Mouse (Mus musculus) heart, embryonic 10.5 days (tissue): ENCODE data around the gene Uncx. TPM values are rescaled to one million over a fixed set of nuclear protein-coding genes. Genes with fewer than 3 reads are reported as not detected.

ENCODE experiments used
- DNase-seq: peaks from one replicate; pipeline ENCODE4 v3.0.0-alpha.2; 2017; ENCODE audit warnings: low spot score
- H3K27ac ChIP-seq: fragments of 300-500 bp; sonication (generic); 2 replicates; pipeline ENCODE4 v1.5.1; 2016; ENCODE audit warnings: mild to moderate bottlenecking
- H3K27me3 ChIP-seq: fragments of 300-500 bp; sonication (generic); 2 replicates; pipeline ENCODE4 v1.6.1; 2016; ENCODE audit warnings: mild to moderate bottlenecking; ENCODE audit not compliant: poor library complexity, insufficient read depth, severe bottlenecking
- H3K36me3 ChIP-seq: fragments of 300-500 bp; sonication (generic); 2 replicates; pipeline ENCODE4 v1.6.1; 2016; ENCODE audit warnings: mild to moderate bottlenecking, moderate library complexity
- H3K4me1 ChIP-seq: fragments of 300-500 bp; sonication (generic); 2 replicates; pipeline ENCODE4 v1.6.1; 2016; ENCODE audit warnings: mild to moderate bottlenecking
- H3K4me3 ChIP-seq: fragments of 300-500 bp; sonication (generic); 2 replicates; pipeline ENCODE4 v1.5.1; 2016; ENCODE audit warnings: mild to moderate bottlenecking, moderate library complexity
- H3K9me3 ChIP-seq: fragments of 300-500 bp; sonication (generic); 2 replicates; pipeline ENCODE4 v1.6.1; 2016; ENCODE audit warnings: mild to moderate bottlenecking, moderate library complexity
- WGBS: fragments of 180-500 bp; shearing (Covaris S2); methylation state at CpG from one replicate; pipeline ENCODE4 v1.1.7; 2016; 5-methylcytosine and 5-hydroxymethylcytosine counted together
- polyA plus RNA-seq: library from polyadenylated mRNA; unstranded; fragments of >200 nt; fragmentation: Nextera tagmentation; extraction: Ambion mirVana; gene quantifications from 2 replicates; pipeline ENCODE4 v1.2.1, GENCODE M21; 2016

The Uncx gene
- polyA plus RNA-seq, 1 experiment from 2014 or later: 0.18 TPM

- WGBS: 67% methylated on average over 7 of the region's 7 CpGs
- no peaks in the 10 kb centered on the region for H3K9me3 ChIP-seq
- H3K27me3 ChIP-seq: peaks cover 73% of the 10 kb centered on the region
- H3K4me3 ChIP-seq: no peak overlapping the region
- no peak for DNase-seq
- H3K4me1 ChIP-seq: no peaks in the 10 kb centered on the region
- no peak overlapping the region for H3K27ac ChIP-seq
- H3K36me3 ChIP-seq: no peaks in the 10 kb centered on the region
These were observed 14.4 kb upstream of the Uncx start for GRCm38 (mm10) chr5:139528851-139529250.

GRCm38 (mm10) chr5:139535386-139535919 lies 7.8 kb upstream of the Uncx start:
- H3K36me3 ChIP-seq: no peaks in the 10 kb centered on the region
- no peak overlapping the region for H3K27ac ChIP-seq
- no peak for DNase-seq
- peak overlapping the region; percentile 40 for H3K4me3 ChIP-seq
- H3K9me3 ChIP-seq: no peaks in the 10 kb centered on the region
- WGBS: 2% methylated on average over 34 of the region's 34 CpGs
- peaks cover 12% of the 10 kb centered on the region for H3K4me1 ChIP-seq
- H3K27me3 ChIP-seq: peaks cover 94% of the 10 kb centered on the region

- Histone ChIP-seq H3K9me3 (no peaks in the 10 kb centered on the region), H3K36me3 (no peaks in the 10 kb centered on the region), H3K4me1 (peaks cover 16% of the 10 kb centered on the region), H3K4me3 (no peak overlapping the region), H3K27me3 (peaks cover 98% of the 10 kb centered on the region), H3K27ac (no peak overlapping the region)
- WGBS: 2% methylated on average over 26 of the region's 26 CpGs
- no peak for DNase-seq
These were observed 6.9 kb upstream of the Uncx start for GRCm38 (mm10) chr5:139536211-139536910.

- H3K4me3 ChIP-seq: no peak overlapping the region
These were observed 6.2 kb upstream of the Uncx start for GRCm38 (mm10) chr5:139536911-139537738.

GRCm38 (mm10) chr5:139537739-139538135 lies 5.6 kb upstream of the Uncx start:
- Histone ChIP-seq H3K4me1 (peaks cover 16% of the 10 kb centered on the region), H3K27me3 (peaks cover 98% of the 10 kb centered on the region), H3K27ac (no peak overlapping the region), H3K9me3 (no peaks in the 10 kb centered on the region), H3K4me3 (no peak overlapping the region), H3K36me3 (no peaks in the 10 kb centered on the region)
- no peak for DNase-seq
- 8% methylated on average over 3 of the region's 3 CpGs for WGBS

More at GRCm38 (mm10) chr5:139536911-139537738, 6.2 kb upstream of the Uncx start:
- 2% methylated on average over 18 of the region's 18 CpGs for WGBS
- no peak for DNase-seq
- H3K27ac ChIP-seq: no peak overlapping the region
- no peaks in the 10 kb centered on the region for H3K36me3 ChIP-seq
- peaks cover 98% of the 10 kb centered on the region for H3K27me3 ChIP-seq
- no peaks in the 10 kb centered on the region for H3K9me3 ChIP-seq
- peaks cover 16% of the 10 kb centered on the region for H3K4me1 ChIP-seq

GRCm38 (mm10) chr5:139541151-139542042 lies 1.9 kb upstream of the Uncx start:
- Histone ChIP-seq H3K9me3 (no peaks in the 10 kb centered on the region), H3K27me3 (peaks cover 100% of the 10 kb centered on the region), H3K27ac (no peak overlapping the region), H3K4me1 (peaks cover 24% of the 10 kb centered on the region), H3K4me3 (0 out of 2 replicates have a peak overlapping the region, but pooled peaks have one; percentile 12), H3K36me3 (no peaks in the 10 kb centered on the region)
- WGBS: under 1% methylated on average over 44 of the region's 44 CpGs
- DNase-seq: no peak

- WGBS: 0% methylated on average over 1 of the region's 1 CpGs
- H3K36me3 ChIP-seq: no peaks in the 10 kb centered on the region
- H3K27me3 ChIP-seq: peaks cover 100% of the 10 kb centered on the region
- no peaks in the 10 kb centered on the region for H3K9me3 ChIP-seq
- no peak overlapping the region for H3K4me3 ChIP-seq
- H3K27ac ChIP-seq: no peak overlapping the region
- no peak for DNase-seq
- peaks cover 30% of the 10 kb centered on the region for H3K4me1 ChIP-seq
These were observed 1.3 kb upstream of the Uncx start for GRCm38 (mm10) chr5:139542043-139542365.

GRCm38 (mm10) chr5:139542556-139542955 lies 738 bp upstream of the Uncx start:
- no peak for DNase-seq
- Histone ChIP-seq H3K27me3 (peaks cover 100% of the 10 kb centered on the region), H3K36me3 (no peaks in the 10 kb centered on the region), H3K9me3 (no peaks in the 10 kb centered on the region), H3K4me1 (peaks cover 35% of the 10 kb centered on the region), H3K27ac (no peak overlapping the region), H3K4me3 (no peak overlapping the region)
- 0% methylated on average over 5 of the region's 5 CpGs for WGBS

- Histone ChIP-seq H3K36me3 (no peaks in the 10 kb centered on the region), H3K9me3 (no peaks in the 10 kb centered on the region), H3K4me3 (peak overlapping the region; percentile 33), H3K27ac (no peak overlapping the region), H3K4me1 (peaks cover 35% of the 10 kb centered on the region), H3K27me3 (peaks cover 100% of the 10 kb centered on the region)
- no peak for DNase-seq
- WGBS: 2% methylated on average over 71 of the region's 71 CpGs
These were observed 466 bp downstream of the Uncx start for GRCm38 (mm10) chr5:139543650-139544270.

GRCm38 (mm10) chr5:139544271-139545135 lies 1.2 kb downstream of the Uncx start:
- H3K27ac ChIP-seq: no peak overlapping the region
- no peak overlapping the region for H3K4me3 ChIP-seq
- DNase-seq: no peak

GRCm38 (mm10) chr5:139545221-139545620 lies 1.9 kb downstream of the Uncx start:
- H3K27ac ChIP-seq: no peak overlapping the region
- peaks cover 100% of the 10 kb centered on the region for H3K27me3 ChIP-seq
- no peak overlapping the region for H3K4me3 ChIP-seq
- peaks cover 33% of the 10 kb centered on the region for H3K4me1 ChIP-seq
- no peaks in the 10 kb centered on the region for H3K36me3 ChIP-seq
- 2% methylated on average over 7 of the region's 7 CpGs for WGBS
- no peak for DNase-seq
- no peaks in the 10 kb centered on the region for H3K9me3 ChIP-seq

More at GRCm38 (mm10) chr5:139544271-139545135, 1.2 kb downstream of the Uncx start:
- peaks cover 100% of the 10 kb centered on the region for H3K27me3 ChIP-seq
- H3K4me1 ChIP-seq: peaks cover 35% of the 10 kb centered on the region
- no peaks in the 10 kb centered on the region for H3K9me3 ChIP-seq
- no peaks in the 10 kb centered on the region for H3K36me3 ChIP-seq
- under 1% methylated on average over 54 of the region's 54 CpGs for WGBS
